Mouse (Mus musculus) megakaryocyte, embryonic 14.5 days (primary cell): Measurements from ENCODE around the gene Gm49337.

ENCODE experiments used
- FLI1 ChIP-seq: IDR thresholded peaks from 2 replicates; pipeline ENCODE4 v1.6.1; 2012; ENCODE audit warnings: low read length, inconsistent platforms, mixed read lengths
- GATA1 ChIP-seq: IDR thresholded peaks from 3 replicates; pipeline ENCODE4 v1.6.1; 2012; ENCODE audit warnings: mixed read lengths, low read length, inconsistent platforms, borderline replicate concordance

GRCm38 (mm10) chr4:116157882-116158281, 15.3 kb upstream of the Gm49337 start:
- TF ChIP-seq GATA1 (no peak), FLI1 (no peak)
